Mouse (Mus musculus) kidney, adult 2 months (tissue): ENCODE measurements around the gene Ccdc188.

Experiments
- CTCF ChIP-seq: fragments of 200-500 bp; conservative IDR thresholded peaks from 2 replicates; pipeline ENCODE4 v1.5.1; 2011; ENCODE audit warnings: low read depth, mild to moderate bottlenecking, control low read depth, low read length, moderate library complexity, mixed read lengths; ENCODE audit not compliant: insufficient read depth, insufficient read length
- POLR2A ChIP-seq: fragments of 200-500 bp; IDR thresholded peaks from one replicate; pipeline ENCODE4 v1.6.1; 2011; ENCODE audit warnings: low read depth, low read length, control low read depth

GRCm38 (mm10) chr16:18211417-18212171 lies 6.1 kb upstream of the Ccdc188 start:
- peak; percentile 95 for TF ChIP-seq CTCF
- no peak for TF ChIP-seq POLR2A
